Comparison of ENCODE assay signal across 29 mouse cellular contexts in genomic region chr3:116242685-116243084, GRCm38 (mm10). TPM values are rescaled to one million over a fixed set of nuclear protein-coding genes. Genes with fewer than 3 reads are reported as not detected.
"Had no signal": no experiment of that assay in that cellular context is flagged by ENCODE, and none has a peak within 500 bp of the region (broad histone marks: within the 10 kb centered on the region; RNA-seq: fewer than 3 reads in every experiment).

No protein-coding gene starts in this region.

- ATAC-seq: hindbrain, postnatal 0 days; intestine, embryonic 16.5 days had no signal

- H3K9ac ChIP-seq: heart, embryonic 12.5 days; hindbrain, embryonic 12.5 days; hindbrain, embryonic 14.5 days; kidney, embryonic 15.5 days; limb, embryonic 13.5 days; limb, embryonic 15.5 days; liver, embryonic 13.5 days; liver, embryonic 15.5 days had no signal

- H3K4me3 ChIP-seq: gastrocnemius, adult 2 months; heart, embryonic 10.5 days; heart, embryonic 12.5 days; hindbrain, embryonic 10.5 days; hindbrain, embryonic 12.5 days; kidney, embryonic 15.5 days; limb, embryonic 13.5 days; limb, embryonic 15.5 days; liver, embryonic 13.5 days; liver, embryonic 15.5 days had no signal

- H3K36me3 ChIP-seq: heart, embryonic 10.5 days; heart, embryonic 12.5 days; hindbrain, embryonic 10.5 days; hindbrain, embryonic 12.5 days; kidney, embryonic 15.5 days; limb, embryonic 13.5 days; limb, embryonic 15.5 days; liver, embryonic 13.5 days; liver, embryonic 15.5 days had no signal

- H3K27me3 ChIP-seq: hindbrain, embryonic 12.5 days had no signal

- H3K9me3 ChIP-seq: heart, embryonic 10.5 days; hindbrain, embryonic 10.5 days; hindbrain, embryonic 12.5 days; kidney, embryonic 15.5 days; limb, embryonic 13.5 days; limb, embryonic 15.5 days; liver, embryonic 13.5 days; liver, embryonic 15.5 days had no signal

- H3K4me1 ChIP-seq: heart, embryonic 10.5 days; heart, embryonic 12.5 days; hindbrain, embryonic 12.5 days; kidney, embryonic 15.5 days; limb, embryonic 15.5 days; liver, embryonic 13.5 days; liver, embryonic 15.5 days had no signal

- H3K27ac ChIP-seq: gastrocnemius, adult 2 months; heart, embryonic 10.5 days; hindbrain, embryonic 10.5 days; hindbrain, embryonic 12.5 days; hindbrain, embryonic 14.5 days; hindbrain, postnatal 0 days; kidney, embryonic 15.5 days; kidney, postnatal 0 days; limb, embryonic 13.5 days; limb, embryonic 15.5 days; liver, embryonic 13.5 days; liver, embryonic 15.5 days had no signal

- DNase-seq: gastrocnemius, adult 2 months; gastrocnemius, postnatal 10 days; gastrocnemius, postnatal 25 days; heart, adult 18-20 months; heart, postnatal 10 days; heart, postnatal 4 days; kidney, adult 11 months; kidney, adult 2 months; kidney, adult 9 months; kidney, postnatal 14 days; kidney, postnatal 36 days; layer of hippocampus, adult 9-11 months; layer of hippocampus, postnatal 36 days; left cerebral cortex, postnatal 4 days; liver, embryonic 13.5 days had no signal

- H3K4me2 ChIP-seq: heart, embryonic 12.5 days; hindbrain, embryonic 12.5 days; hindbrain, embryonic 14.5 days; kidney, embryonic 15.5 days; limb, embryonic 13.5 days; limb, embryonic 15.5 days; liver, embryonic 11.5 days; liver, embryonic 13.5 days; liver, embryonic 15.5 days had no signal

RNA-seq across cellular contexts. Expression of gene Gpr88, which starts 10.6 kb away (rescaled TPM):
- total RNA-seq: gastrocnemius, adult 2 months; gastrocnemius, postnatal 25 days; granulocyte monocyte progenitor cell, adult 5-6 weeks had no signal
- polyA plus RNA-seq: heart, embryonic 12.5 days had no signal
